Mouse (Mus musculus): ENCODE measurements around the gene Zc3hc1. TPM values are rescaled to one million over a fixed set of nuclear protein-coding genes. Genes with fewer than 3 reads are reported as not detected.
"Not testable (repeated sequence)": the region's sequence is repeated elsewhere in the genome, so short reads cannot be mapped to it uniquely, and the experiment has no call there.

Gene Zc3hc1
- total and polyA plus RNA-seq, 2 experiments from 2014 or later = 42.7 to 59.6 TPM

DNA sequence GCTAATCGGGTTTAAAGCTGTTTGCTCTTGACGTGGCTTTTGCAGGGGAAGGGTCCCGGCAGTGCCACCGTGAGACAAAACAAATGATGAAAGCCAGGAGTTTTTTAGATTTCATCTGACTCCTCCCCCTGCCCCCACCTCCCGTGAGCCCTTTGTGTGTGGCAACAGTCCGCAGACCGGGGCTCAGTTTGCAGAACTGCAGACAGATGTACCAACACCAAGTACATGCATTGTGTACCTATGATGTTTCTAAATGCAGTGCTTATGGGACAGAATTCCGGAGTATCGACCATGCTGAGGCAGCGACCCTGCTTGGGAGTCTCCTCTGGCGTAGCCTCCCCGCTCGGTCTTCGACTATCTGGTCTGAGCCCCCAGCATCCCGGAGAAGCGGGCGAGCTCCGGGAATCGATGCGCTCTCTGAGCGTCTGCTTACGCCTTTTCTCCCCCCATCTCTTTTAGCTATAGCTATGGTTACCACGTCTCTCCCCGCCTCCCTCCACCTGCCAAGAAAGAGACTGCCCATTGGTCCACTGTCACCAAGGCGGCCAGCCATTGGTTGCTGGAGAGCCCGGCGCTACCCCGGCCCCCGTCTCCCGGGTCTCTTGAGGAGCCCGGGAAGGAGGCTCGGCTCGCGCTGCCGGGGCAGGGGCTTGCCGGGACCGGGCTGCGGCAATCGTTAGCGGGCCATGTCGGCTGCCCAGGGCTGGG, 10.6 kb upstream of the Zc3hc1 start, which contains the start of gene Klhdc10:
Gene Klhdc10 (plus strand): TSS at position 561 of the 708 bp plus-strand sequence.
- peak; percentile 11; the same call in 1 of the 2 replicates for TF ChIP-seq CTCF (IDR thresholded peaks at IDR 0.05; ENCODE audit: low read depth)
- no peaks in the 10 kb centered on the region for H3K36me3 ChIP-seq (ENCODE audit: insufficient read depth, low read length)
- WGBS = under 1% methylated on average over 40 of the region's 41 CpGs
- peak within 1 kb of the TSS; percentile 96 for H3K27ac ChIP-seq
- H3K27me3 ChIP-seq (ENCODE audit: insufficient read depth, low read length) = no peaks in the 10 kb centered on the region
- H3K9ac ChIP-seq (replicated peaks; ENCODE audit: low read length) = peak within 1 kb of the TSS; percentile 96
- H3K9me3 ChIP-seq (ENCODE audit: low read length) = no peaks in the 10 kb centered on the region
- peak; percentile 100 for ATAC-seq
- peak within 1 kb of the TSS; percentile 98 for H3K4me3 ChIP-seq (ENCODE audit: low read length)
- peak; percentile 99 for DNase-seq (ENCODE audit: low spot score)
- peak within 1 kb of the TSS; percentile 67 for H3K4me2 ChIP-seq (ENCODE audit: low read depth, low read length)
- peaks cover 9% of the 10 kb centered on the region for H3K4me1 ChIP-seq (ENCODE audit: insufficient read depth, low read length)

DNA sequence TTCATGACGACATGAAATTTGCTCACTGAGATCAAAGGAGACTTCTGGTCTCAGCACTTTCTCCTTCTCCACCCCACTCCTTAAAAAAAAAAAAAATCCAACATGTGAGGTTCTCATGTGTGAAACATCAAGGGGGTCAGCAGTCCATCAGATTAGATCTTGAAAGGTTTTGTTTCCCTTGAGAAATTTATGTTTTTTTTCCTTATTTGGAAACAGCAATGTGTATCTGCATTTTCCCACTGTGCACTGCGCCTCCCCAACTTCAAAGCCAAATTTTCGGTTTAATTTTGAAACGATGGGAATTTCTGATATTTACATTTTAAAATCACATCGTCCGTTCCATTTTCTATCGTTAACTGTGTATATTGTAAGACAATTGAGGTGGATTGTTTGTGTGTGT, 9.9 kb upstream of the Zc3hc1 start:
- WGBS = 5% methylated on average over 7 of the region's 7 CpGs
- Histone ChIP-seq H3K4me1 (ENCODE audit: insufficient read depth, low read length) (peaks cover 9% of the 10 kb centered on the region), H3K9me3 (ENCODE audit: low read length) (no peaks in the 10 kb centered on the region), H3K27me3 (ENCODE audit: insufficient read depth, low read length) (no peaks in the 10 kb centered on the region), H3K9ac (replicated peaks; ENCODE audit: low read length) (peak overlapping the region; percentile 68), H3K4me2 (ENCODE audit: low read depth, low read length) (peak overlapping the region; percentile 67), H3K27ac (peak overlapping the region; percentile 96), H3K36me3 (ENCODE audit: insufficient read depth, low read length) (no peaks in the 10 kb centered on the region), H3K4me3 (ENCODE audit: low read length) (peak overlapping the region; percentile 98)
- TF ChIP-seq CTCF (IDR thresholded peaks at IDR 0.05; ENCODE audit: low read depth) = no peak
- ATAC-seq (no peak), DNase-seq (ENCODE audit: low spot score) (no peak)

GRCm38 (mm10) chr6:30400146-30400545, 9.3 kb upstream of the Zc3hc1 start:
- ATAC-seq = no peak
- no peak for DNase-seq (ENCODE audit: low spot score)
- no peaks in the 10 kb centered on the region for H3K9me3 ChIP-seq (ENCODE audit: low read length)
- peak overlapping the region; percentile 67 for H3K4me2 ChIP-seq (ENCODE audit: low read depth, low read length)
- peaks cover 9% of the 10 kb centered on the region for H3K4me1 ChIP-seq (ENCODE audit: insufficient read depth, low read length)
- TF ChIP-seq CTCF (IDR thresholded peaks at IDR 0.05; ENCODE audit: low read depth) = no peak
- no peak overlapping the region for H3K4me3 ChIP-seq (ENCODE audit: low read length)
- peak overlapping the region; percentile 68; the same call in 1 of the 2 replicates for H3K9ac ChIP-seq (replicated peaks; ENCODE audit: low read length)
- WGBS = 84% methylated on average over 5 of the region's 5 CpGs
- H3K36me3 ChIP-seq (ENCODE audit: insufficient read depth, low read length) = no peaks in the 10 kb centered on the region
- peak overlapping the region; percentile 96 for H3K27ac ChIP-seq
- H3K27me3 ChIP-seq (ENCODE audit: insufficient read depth, low read length) = no peaks in the 10 kb centered on the region

DNA sequence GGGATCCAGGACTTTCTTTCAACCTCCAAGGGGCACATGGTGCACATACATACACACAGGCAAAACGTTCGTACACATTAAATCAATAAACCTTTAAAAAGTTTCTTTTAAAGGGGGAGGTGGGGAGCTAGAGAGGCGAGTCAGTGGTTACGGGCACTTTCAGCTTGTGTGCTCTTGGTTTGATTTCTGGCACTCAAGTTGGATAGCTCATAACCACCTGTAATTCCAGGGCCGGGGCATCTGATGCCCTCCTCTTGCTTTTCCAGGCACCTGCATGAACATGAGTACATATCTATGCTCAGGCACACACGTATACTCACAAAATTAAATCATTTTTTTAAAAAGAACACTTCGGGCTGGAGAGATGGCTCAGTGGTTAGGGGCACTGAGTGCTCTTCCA, 1.2 kb upstream of the Zc3hc1 start:
- ATAC-seq = no peak
- 91% methylated on average over 7 of the region's 7 CpGs for WGBS
- H3K9ac ChIP-seq (replicated peaks; ENCODE audit: low read length) = no peak overlapping the region

DNA sequence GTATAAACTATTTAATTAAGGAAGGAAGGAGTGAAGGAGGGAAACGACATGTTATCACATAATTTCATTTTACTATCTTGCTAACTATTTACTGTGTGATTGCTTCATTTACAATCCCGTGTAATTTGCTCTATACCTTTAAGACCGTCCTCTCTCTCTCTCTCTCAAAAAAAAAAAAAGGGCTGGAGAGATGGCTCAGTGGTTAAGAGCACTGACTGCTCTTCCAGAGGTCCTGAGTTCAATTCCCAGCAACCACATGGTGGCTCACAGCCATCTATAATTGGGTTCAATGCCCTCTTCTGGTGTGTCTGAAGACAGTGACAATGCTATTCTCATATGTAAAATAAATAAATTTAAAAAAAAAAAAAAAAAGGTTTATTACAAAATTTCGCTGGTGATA, 557 bp downstream of the Zc3hc1 start:
- Histone ChIP-seq H3K9ac (replicated peaks; ENCODE audit: low read length) (peak overlapping the region; percentile 65), H3K4me2 (ENCODE audit: low read depth, low read length) (peak overlapping the region; percentile 59), H3K4me3 (ENCODE audit: low read length) (peak overlapping the region; percentile 85), H3K36me3 (ENCODE audit: insufficient read depth, low read length) (peaks cover 15% of the 10 kb centered on the region; the same call in 1 of the 2 replicates), H3K27ac (peak overlapping the region; percentile 73; the same call in 1 of the 2 replicates)
- ATAC-seq = peak; percentile 8; the same call in 1 of the 2 replicates
- H3K9me3 ChIP-seq (ENCODE audit: low read length); H3K27me3 ChIP-seq (ENCODE audit: insufficient read depth, low read length); DNase-seq (ENCODE audit: low spot score); H3K4me1 ChIP-seq (ENCODE audit: insufficient read depth, low read length): not testable (repeated sequence)
- 28% methylated on average over 4 of the region's 4 CpGs for WGBS

More for the DNA sequence above, 1.2 kb upstream of the Zc3hc1 start:
- TF ChIP-seq CTCF (IDR thresholded peaks at IDR 0.05; ENCODE audit: low read depth) = no peak
- H3K4me3 ChIP-seq (ENCODE audit: low read length) = no peak overlapping the region
- no peaks in the 10 kb centered on the region for H3K27me3 ChIP-seq (ENCODE audit: insufficient read depth, low read length)
- no peaks in the 10 kb centered on the region for H3K36me3 ChIP-seq (ENCODE audit: insufficient read depth, low read length)
- H3K9me3 ChIP-seq (ENCODE audit: low read length) = no peaks in the 10 kb centered on the region
- no peaks in the 10 kb centered on the region for H3K4me1 ChIP-seq (ENCODE audit: insufficient read depth, low read length)
- no peak overlapping the region for H3K4me2 ChIP-seq (ENCODE audit: low read depth, low read length)
- H3K27ac ChIP-seq = no peak overlapping the region
- no peak for DNase-seq (ENCODE audit: low spot score)

DNA sequence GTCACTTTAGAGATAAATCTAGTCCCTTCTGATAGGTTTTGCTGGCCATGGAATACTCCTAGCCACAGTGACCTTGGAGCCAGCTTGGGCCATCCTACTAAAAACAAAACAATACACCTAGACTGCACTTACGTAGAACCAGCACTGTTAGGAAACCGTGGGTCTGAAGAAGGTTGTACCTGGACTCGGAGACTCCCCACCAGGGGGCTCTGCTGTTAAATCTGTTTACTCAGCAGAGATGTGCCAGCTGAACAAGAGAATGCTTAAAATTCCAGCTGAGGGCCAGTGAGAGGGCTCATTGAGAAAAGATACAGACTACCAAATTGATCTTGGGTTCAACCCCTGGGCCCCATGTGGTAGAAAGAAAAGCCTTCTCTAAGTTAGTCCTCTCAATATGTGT, 9.7 kb downstream of the Zc3hc1 start:
- no peak overlapping the region for H3K27ac ChIP-seq
- no peak for ATAC-seq
- peaks cover 63% of the 10 kb centered on the region for H3K36me3 ChIP-seq (ENCODE audit: insufficient read depth, low read length)
- H3K9ac ChIP-seq (replicated peaks; ENCODE audit: low read length) = no peak overlapping the region
- 0 out of 2 replicates have a peak, but pooled peaks cover under 1% of the 10 kb centered on the region for H3K4me1 ChIP-seq (ENCODE audit: insufficient read depth, low read length)
- 66% methylated on average over 3 of the region's 3 CpGs for WGBS
- peak; percentile 70 for DNase-seq (ENCODE audit: low spot score)
- H3K27me3 ChIP-seq (ENCODE audit: insufficient read depth, low read length) = no peaks in the 10 kb centered on the region
- no peak overlapping the region for H3K4me3 ChIP-seq (ENCODE audit: low read length)
- peak; percentile 39 for TF ChIP-seq CTCF (IDR thresholded peaks at IDR 0.05; ENCODE audit: low read depth)
- no peak overlapping the region for H3K4me2 ChIP-seq (ENCODE audit: low read depth, low read length)
- H3K9me3 ChIP-seq (ENCODE audit: low read length) = no peaks in the 10 kb centered on the region

DNA sequence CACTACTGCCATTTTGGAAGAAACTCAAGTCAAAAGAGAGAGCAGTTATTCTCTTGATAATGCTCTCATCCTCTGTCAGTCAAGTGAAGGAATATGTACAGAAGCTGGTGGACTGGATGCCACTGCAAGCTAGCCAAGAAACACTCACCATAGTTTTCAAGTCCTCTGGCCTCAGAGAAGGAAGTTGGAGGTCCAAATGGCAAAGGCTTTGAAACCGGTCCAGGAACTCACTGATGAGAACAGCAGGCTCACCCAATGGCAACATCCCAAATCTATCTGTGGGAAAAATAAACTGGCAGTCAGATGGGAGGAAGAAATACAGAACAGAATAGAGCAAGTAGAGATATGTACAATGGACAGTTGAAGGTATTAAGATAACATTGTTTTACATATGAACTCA, 15.0 kb downstream of the Zc3hc1 start:
- Histone ChIP-seq H3K27me3 (ENCODE audit: insufficient read depth, low read length) (no peaks in the 10 kb centered on the region), H3K36me3 (ENCODE audit: insufficient read depth, low read length) (peaks cover 65% of the 10 kb centered on the region), H3K9ac (replicated peaks; ENCODE audit: low read length) (no peak overlapping the region), H3K4me3 (ENCODE audit: low read length) (no peak overlapping the region), H3K9me3 (ENCODE audit: low read length) (no peaks in the 10 kb centered on the region), H3K4me2 (ENCODE audit: low read depth, low read length) (no peak overlapping the region), H3K27ac (no peak overlapping the region), H3K4me1 (ENCODE audit: insufficient read depth, low read length) (0 out of 2 replicates have a peak, but pooled peaks cover 3% of the 10 kb centered on the region)
- no peak for TF ChIP-seq CTCF (IDR thresholded peaks at IDR 0.05; ENCODE audit: low read depth)
- WGBS = 38% methylated on average over 1 of the region's 1 CpGs
- DNase-seq (ENCODE audit: low spot score) (peak; percentile 38), ATAC-seq (no peak)

Data from hindbrain, postnatal 0 days (tissue).